Mouse (Mus musculus): ENCODE results near the gene Agl. TPM values are rescaled to one million over a fixed set of nuclear protein-coding genes. Genes with fewer than 3 reads are reported as not detected.

Agl gene
- polyA plus RNA-seq, 1 experiment from 2014 or later: 8.9 TPM

DNA sequence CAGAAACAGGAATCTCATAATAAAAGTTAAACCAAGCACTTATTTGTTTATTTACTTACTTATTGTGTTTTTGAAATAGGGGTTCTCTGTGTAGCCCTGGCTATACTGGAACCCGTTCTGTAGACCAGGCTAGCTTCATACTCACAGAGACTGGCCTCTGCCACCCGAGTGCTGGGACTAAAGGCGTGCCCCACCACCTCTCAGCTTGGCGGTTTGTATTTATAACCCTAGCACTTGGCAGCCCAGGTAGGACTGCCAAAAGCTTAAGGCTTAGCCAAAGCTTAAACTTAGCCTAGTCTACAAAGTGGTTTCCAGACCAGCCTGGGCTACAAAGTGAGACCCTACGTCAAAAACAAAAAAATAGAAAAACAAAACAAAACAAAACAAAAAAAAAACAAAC is 19.1 kb downstream of the Agl start:
- DNase-seq (ENCODE audit: low spot score) (no peak), ATAC-seq (ENCODE audit: low FRiP score, low TSS enrichment) (no peak)
- Histone ChIP-seq H3K9ac (ENCODE audit: low read length) (no peak overlapping the region), H3K4me3 (ENCODE audit: low read depth, low read length) (no peak overlapping the region), H3K36me3 (ENCODE audit: control insufficient read depth, insufficient read depth, low read length) (peaks cover 15% of the 10 kb centered on the region; the same call in 1 of the 2 replicates), H3K27me3 (ENCODE audit: control insufficient read depth, insufficient read depth, low read length) (no peaks in the 10 kb centered on the region), H3K9me3 (ENCODE audit: control insufficient read depth, low read length) (no peaks in the 10 kb centered on the region), H3K27ac (replicated peaks) (no peak overlapping the region), H3K4me2 (replicated peaks; ENCODE audit: low read depth) (no peak overlapping the region), H3K4me1 (replicated peaks; ENCODE audit: control insufficient read depth, insufficient read depth) (no peaks in the 10 kb centered on the region)
- WGBS: 82% methylated on average over 5 of the region's 5 CpGs
- TF ChIP-seq CTCF (IDR thresholded peaks at IDR 0.05; ENCODE audit: low read depth) (no peak), EP300 (optimal IDR thresholded peaks at IDR 0.05) (no peak)

DNA sequence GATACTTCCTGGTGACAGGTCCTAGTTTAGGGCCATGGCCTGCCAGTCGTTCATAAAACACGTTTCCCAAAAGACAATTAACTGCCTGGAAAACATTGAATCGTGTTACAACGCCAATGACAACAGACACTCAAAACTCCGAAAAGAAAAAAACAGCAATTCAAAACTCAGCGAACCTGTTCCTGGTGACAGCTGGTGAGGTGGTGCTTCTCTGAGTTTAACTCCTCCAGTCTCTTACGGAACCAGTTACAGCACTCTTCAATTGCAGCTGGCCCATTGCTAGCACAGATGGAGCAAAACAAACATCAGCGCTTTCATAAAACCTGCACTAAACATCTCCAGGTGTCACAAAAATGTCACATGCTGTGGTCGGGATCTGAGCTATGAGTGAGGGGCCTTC is 21.4 kb downstream of the Agl start:
- Histone ChIP-seq H3K36me3 (ENCODE audit: control insufficient read depth, insufficient read depth, low read length) (peaks cover 25% of the 10 kb centered on the region), H3K4me1 (replicated peaks; ENCODE audit: control insufficient read depth, insufficient read depth) (no peaks in the 10 kb centered on the region), H3K27me3 (ENCODE audit: control insufficient read depth, insufficient read depth, low read length) (no peaks in the 10 kb centered on the region), H3K9ac (ENCODE audit: low read length) (no peak overlapping the region), H3K27ac (replicated peaks) (no peak overlapping the region), H3K4me3 (ENCODE audit: low read depth, low read length) (no peak overlapping the region), H3K9me3 (ENCODE audit: control insufficient read depth, low read length) (no peaks in the 10 kb centered on the region), H3K4me2 (replicated peaks; ENCODE audit: low read depth) (no peak overlapping the region)
- ATAC-seq (ENCODE audit: low FRiP score, low TSS enrichment) (no peak), DNase-seq (ENCODE audit: low spot score) (no peak)
- TF ChIP-seq EP300 (optimal IDR thresholded peaks at IDR 0.05): no peak
- no peak for TF ChIP-seq CTCF (IDR thresholded peaks at IDR 0.05; ENCODE audit: low read depth)
- 75% methylated on average over 9 of the region's 9 CpGs for WGBS

DNA sequence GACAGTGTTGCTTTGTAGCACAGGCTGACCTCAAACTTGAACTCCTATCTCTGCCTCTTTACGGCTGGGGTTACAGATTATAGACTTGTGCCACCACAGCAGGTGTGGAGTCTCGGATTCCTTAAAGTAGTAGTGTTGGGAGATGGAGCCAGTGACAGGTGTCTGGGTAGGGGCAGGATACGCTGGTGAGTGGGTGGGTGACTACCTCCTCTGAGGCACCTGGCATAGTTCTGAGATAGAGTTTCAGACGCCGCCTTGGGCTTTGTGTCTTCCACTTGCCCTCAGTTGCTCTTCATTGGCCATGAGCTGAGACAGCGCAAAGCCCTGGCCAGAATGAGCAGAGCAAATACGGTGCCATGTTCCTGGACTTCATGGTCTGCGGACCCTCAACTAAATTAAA is 22.1 kb downstream of the Agl start:
- Histone ChIP-seq H3K4me1 (replicated peaks; ENCODE audit: control insufficient read depth, insufficient read depth) (no peaks in the 10 kb centered on the region), H3K27me3 (ENCODE audit: control insufficient read depth, insufficient read depth, low read length) (no peaks in the 10 kb centered on the region), H3K4me2 (replicated peaks; ENCODE audit: low read depth) (no peak overlapping the region), H3K4me3 (ENCODE audit: low read depth, low read length) (no peak overlapping the region), H3K36me3 (ENCODE audit: control insufficient read depth, insufficient read depth, low read length) (peaks cover 31% of the 10 kb centered on the region), H3K9me3 (ENCODE audit: control insufficient read depth, low read length) (no peaks in the 10 kb centered on the region), H3K9ac (ENCODE audit: low read length) (no peak overlapping the region), H3K27ac (replicated peaks) (no peak overlapping the region)
- 97% methylated on average over 8 of the region's 8 CpGs for WGBS
- no peak for ATAC-seq (ENCODE audit: low FRiP score, low TSS enrichment)
- TF ChIP-seq CTCF (IDR thresholded peaks at IDR 0.05; ENCODE audit: low read depth) (no peak), EP300 (optimal IDR thresholded peaks at IDR 0.05) (no peak)
- DNase-seq (ENCODE audit: low spot score): no peak

DNA sequence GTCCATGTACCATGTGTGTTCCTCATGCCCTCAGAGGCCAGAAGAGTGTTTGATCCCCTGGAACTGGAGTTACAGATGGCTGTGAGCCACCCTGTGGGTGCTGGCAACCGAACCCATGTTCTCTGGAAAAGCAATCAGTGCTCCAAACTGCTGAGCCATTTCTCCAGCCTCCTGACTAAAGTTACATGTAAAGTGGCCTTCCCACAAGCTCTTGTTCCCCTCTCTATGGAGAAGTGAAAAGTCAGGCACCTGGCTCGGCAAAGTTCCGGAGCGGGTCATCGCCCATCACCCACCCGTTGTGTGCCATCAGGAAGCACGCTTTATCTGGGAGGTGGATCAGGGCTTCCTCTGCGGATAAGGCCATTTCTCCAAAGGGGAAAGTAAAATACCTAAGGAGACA is 23.2 kb downstream of the Agl start:
- H3K9ac ChIP-seq (ENCODE audit: low read length): no peak overlapping the region
- H3K4me3 ChIP-seq (ENCODE audit: low read depth, low read length): no peak overlapping the region
- no peaks in the 10 kb centered on the region for H3K4me1 ChIP-seq (replicated peaks; ENCODE audit: control insufficient read depth, insufficient read depth)
- no peak overlapping the region for H3K4me2 ChIP-seq (replicated peaks; ENCODE audit: low read depth)
- no peaks in the 10 kb centered on the region for H3K9me3 ChIP-seq (ENCODE audit: control insufficient read depth, low read length)
- no peak for TF ChIP-seq EP300 (optimal IDR thresholded peaks at IDR 0.05)
- TF ChIP-seq CTCF (IDR thresholded peaks at IDR 0.05; ENCODE audit: low read depth): no peak
- no peaks in the 10 kb centered on the region for H3K27me3 ChIP-seq (ENCODE audit: control insufficient read depth, insufficient read depth, low read length)
- DNase-seq (ENCODE audit: low spot score): no peak
- ATAC-seq (ENCODE audit: low FRiP score, low TSS enrichment): no peak
- peaks cover 32% of the 10 kb centered on the region for H3K36me3 ChIP-seq (ENCODE audit: control insufficient read depth, insufficient read depth, low read length)
- WGBS: 93% methylated on average over 8 of the region's 8 CpGs
- no peak overlapping the region for H3K27ac ChIP-seq (replicated peaks)

DNA sequence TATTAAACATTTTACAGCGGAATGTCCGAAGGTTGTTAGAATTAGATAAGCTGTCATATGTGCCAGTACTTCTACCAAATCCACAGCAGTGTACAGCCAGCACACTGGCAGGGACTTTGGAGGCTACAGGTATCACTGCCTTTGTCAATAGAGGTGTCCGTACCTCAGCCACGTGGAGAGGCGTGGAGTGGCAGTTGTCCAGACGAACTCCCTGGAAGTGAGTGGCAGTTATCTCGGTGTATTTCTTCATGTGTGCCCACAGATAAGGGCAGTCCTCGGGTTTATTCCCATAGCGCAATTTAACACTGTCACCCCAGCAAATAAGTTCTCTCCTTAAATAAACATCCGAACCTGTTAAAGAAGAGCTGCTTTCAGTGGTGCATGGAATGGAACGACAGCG is 23.7 kb downstream of the Agl start:
- DNase-seq (ENCODE audit: low spot score) (no peak), ATAC-seq (ENCODE audit: low FRiP score, low TSS enrichment) (no peak)
- H3K4me3 ChIP-seq (ENCODE audit: low read depth, low read length): no peak overlapping the region
- H3K36me3 ChIP-seq (ENCODE audit: control insufficient read depth, insufficient read depth, low read length): peaks cover 34% of the 10 kb centered on the region
- H3K27ac ChIP-seq (replicated peaks): no peak overlapping the region
- H3K4me2 ChIP-seq (replicated peaks; ENCODE audit: low read depth): no peak overlapping the region
- no peaks in the 10 kb centered on the region for H3K9me3 ChIP-seq (ENCODE audit: control insufficient read depth, low read length)
- no peaks in the 10 kb centered on the region for H3K4me1 ChIP-seq (replicated peaks; ENCODE audit: control insufficient read depth, insufficient read depth)
- H3K9ac ChIP-seq (ENCODE audit: low read length): no peak overlapping the region
- TF ChIP-seq EP300 (optimal IDR thresholded peaks at IDR 0.05) (no peak), CTCF (IDR thresholded peaks at IDR 0.05; ENCODE audit: low read depth) (no peak)
- WGBS: 67% methylated on average over 12 of the region's 12 CpGs
- no peaks in the 10 kb centered on the region for H3K27me3 ChIP-seq (ENCODE audit: control insufficient read depth, insufficient read depth, low read length)

DNA sequence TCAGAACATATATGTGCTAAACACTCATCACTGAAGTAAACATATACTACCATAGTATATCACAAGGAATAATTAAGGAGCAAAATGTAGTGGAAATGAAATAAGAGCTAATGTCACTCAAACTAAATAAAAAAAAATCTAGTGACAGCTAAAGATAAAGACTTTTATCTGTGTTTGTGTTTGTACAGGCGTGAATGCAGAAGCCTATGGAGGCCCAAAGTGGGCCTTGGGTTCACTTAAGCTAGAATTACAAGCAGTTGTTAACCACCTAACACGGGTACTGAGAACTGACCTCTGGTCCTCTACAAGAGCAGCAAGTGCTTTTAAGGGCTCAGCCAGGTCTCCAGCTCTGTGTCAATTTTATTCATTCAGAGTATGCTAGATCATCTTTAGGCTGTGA is 31.0 kb downstream of the Agl start:
- H3K36me3 ChIP-seq (ENCODE audit: control insufficient read depth, insufficient read depth, low read length): peaks cover 38% of the 10 kb centered on the region
- H3K4me2 ChIP-seq (replicated peaks; ENCODE audit: low read depth): no peak overlapping the region
- TF ChIP-seq CTCF (IDR thresholded peaks at IDR 0.05; ENCODE audit: low read depth) (no peak), EP300 (optimal IDR thresholded peaks at IDR 0.05) (no peak)
- H3K4me3 ChIP-seq (ENCODE audit: low read depth, low read length): no peak overlapping the region
- DNase-seq (ENCODE audit: low spot score): no peak
- no peak overlapping the region for H3K27ac ChIP-seq (replicated peaks)
- 71% methylated on average over 2 of the region's 2 CpGs for WGBS
- ATAC-seq (ENCODE audit: low FRiP score, low TSS enrichment): no peak
- H3K27me3 ChIP-seq (ENCODE audit: control insufficient read depth, insufficient read depth, low read length): no peaks in the 10 kb centered on the region
- H3K4me1 ChIP-seq (replicated peaks; ENCODE audit: control insufficient read depth, insufficient read depth): no peaks in the 10 kb centered on the region
- H3K9me3 ChIP-seq (ENCODE audit: control insufficient read depth, low read length): no peaks in the 10 kb centered on the region
- H3K9ac ChIP-seq (ENCODE audit: low read length): no peak overlapping the region

Data from stomach, postnatal 0 days (tissue).